Mouse (Mus musculus) NIH3T3 (cell line): ENCODE results near the gene Klf6.

Experiments used
- DNase-seq: peaks from one replicate; pipeline ENCODE4 v3.0.0-alpha.2; 2012; ENCODE audit warnings: low read depth

Klf6 gene

DNA sequence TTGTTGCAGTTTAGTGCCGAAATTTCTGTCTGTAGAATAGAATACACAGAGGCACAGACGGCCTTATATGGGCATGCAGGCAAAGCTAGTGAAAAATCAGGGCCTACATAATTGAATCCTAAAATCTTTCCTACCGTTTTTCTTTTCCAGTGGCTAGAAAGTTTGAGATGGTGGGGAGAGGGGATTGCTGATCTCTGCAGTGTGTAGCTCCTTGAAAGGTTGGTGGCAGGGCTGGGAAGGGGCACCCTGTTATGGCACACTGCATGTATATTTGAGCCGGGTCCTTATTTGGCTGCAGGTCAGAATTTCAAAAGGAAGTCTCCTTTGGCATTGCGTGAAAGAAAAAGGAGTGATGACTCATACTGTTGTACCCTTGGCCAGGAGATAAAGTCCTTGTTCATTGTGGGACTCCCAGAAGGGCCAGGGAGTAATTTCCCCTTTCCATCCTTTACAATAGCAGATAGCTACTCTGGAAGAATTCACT, 2.2 kb downstream of the Klf6 start:
- peak; percentile 70 for DNase-seq

DNA sequence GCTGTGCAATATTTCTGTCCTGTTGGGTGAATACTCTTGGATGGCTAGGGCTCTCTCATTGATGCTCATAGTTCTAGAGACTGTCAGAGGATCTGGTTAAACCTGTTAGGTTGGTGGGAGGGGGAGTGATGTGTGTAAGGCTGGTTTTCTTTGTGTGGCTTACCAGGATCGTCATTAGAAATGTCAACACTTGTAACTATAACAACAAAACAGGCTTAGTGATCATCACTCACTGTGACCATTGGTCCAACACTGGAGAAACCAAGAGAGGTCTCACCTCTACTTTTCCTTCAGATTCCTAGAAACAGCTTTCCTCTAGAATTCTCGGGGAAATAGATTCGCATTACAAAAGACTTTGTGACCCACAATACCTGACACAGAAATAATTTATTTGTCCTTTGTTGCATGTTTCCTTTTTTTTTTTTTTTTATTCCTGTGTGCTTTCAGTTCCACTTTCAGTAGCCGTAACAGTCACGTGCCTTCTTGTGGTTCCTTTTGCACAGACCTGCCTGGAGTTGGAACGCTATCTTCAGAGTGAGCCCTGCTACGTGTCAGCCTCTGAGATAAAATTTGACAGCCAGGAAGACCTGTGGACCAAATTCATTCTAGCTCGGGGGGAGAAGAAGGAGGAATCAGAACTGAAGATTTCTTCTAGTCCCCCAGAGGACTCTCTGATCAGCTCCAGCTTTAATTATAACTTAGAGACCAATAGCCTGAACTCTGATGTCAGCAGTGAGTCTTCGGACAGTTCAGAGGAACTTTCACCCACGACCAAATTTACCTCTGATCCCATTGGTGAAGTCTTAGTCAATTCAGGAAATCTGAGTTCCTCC, 3.2 kb downstream of the Klf6 start:
- peak; percentile 55 for DNase-seq

DNA sequence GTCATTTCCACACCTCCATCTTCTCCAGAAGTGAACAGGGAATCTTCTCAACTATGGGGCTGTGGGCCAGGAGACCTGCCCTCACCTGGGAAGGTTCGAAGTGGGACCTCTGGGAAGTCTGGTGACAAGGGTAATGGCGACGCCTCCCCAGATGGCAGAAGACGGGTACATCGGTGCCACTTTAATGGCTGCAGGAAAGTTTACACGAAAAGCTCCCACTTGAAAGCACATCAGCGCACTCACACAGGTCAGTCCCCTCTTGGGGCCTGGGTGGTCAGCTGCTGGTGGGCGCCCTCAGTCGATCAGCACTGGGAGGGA, 3.8 kb downstream of the Klf6 start:
- DNase-seq = no peak

DNA sequence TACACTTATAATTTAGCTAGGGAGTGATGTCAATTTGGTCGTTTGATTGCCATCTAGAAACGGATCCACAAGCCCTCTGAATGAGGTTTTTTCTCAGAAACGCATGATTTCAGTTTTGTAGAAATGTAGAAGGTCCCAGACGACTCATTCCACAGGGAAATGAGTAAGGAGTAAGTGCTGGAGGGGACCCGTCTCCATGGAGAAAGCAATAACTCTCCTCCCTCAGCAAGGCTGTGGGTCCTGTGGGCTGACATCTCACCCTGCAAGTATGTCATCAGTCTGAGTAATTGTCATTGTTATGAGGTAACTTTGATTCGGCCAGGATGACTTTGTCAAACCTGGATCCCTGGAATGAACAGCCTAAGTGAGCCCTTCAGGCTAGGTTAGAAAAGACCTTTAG, 4.8 kb downstream of the Klf6 start:
- no peak for DNase-seq

DNA sequence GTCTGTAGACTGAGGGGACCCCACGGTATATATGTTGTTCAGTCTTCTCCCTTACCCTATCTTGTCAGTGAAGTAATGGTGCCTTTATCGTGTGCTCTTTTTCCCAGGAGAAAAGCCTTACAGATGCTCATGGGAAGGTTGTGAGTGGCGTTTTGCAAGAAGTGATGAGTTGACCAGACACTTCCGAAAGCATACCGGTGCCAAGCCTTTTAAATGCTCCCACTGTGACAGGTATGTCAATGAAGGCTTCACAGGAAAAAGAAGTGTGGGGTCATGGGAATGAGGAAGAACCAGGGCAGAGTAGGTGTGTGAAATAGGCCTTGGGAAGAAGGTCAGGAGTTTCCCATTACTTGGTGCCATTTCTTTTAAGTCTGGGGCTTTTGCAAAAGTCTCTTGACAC, 5.2 kb downstream of the Klf6 start:
- no peak for DNase-seq

DNA sequence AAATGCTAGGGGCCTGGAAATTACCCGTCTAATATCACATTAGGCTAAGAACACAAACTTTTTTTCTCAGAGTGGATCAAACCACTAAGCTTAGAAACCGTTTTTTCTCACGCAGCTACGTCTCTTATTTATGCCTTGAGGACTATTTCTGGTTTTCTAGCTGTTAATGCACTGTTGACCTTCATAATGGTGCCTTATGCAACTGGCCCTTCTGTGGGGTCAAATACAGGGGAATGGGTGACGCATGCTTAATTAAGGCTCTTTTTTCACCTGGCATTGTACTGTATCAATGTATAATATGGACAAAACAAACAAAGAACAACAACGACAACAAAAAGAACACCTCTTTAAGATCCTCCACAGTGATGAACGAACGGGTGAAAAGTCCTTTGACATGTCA, 7.1 kb downstream of the Klf6 start:
- DNase-seq = no peak

DNA sequence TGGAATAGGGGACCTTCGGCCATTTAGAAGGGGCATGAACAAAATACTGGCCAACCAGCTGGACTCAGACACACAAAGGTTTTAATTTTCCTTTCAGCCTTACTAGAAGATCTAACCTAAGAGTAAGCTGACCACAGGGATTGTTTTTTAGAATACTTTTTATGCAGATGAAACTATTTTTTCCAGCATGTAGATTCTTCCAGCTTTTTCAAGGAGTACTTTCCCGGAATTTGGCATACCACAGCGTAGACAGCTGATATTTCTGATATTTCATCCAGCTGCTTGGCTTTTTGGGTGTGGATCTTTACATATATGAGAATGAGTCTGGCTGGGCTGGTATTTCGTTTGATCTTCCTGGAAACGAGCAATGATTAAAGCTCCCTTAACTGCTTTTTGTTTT, 8.2 kb downstream of the Klf6 start:
- DNase-seq = no peak

DNA sequence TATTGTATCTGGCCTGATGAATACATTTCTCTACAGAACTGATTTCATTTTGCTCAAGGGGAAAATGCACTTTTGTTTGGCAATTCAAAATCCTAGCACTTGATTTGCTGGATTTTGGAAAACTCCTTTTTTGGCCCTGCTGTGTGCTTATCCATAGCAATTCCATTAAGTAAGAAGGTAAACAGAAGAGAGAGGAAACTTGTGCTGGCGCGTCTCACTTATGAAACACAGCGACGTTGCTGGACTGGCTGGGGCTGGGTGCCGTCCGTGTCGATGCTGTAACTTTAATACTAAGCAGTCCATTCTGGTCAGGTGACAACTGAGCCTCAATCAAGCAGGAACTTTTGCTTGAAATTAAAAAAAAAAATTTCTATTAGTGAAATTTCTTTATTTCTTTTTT, 8.6 kb downstream of the Klf6 start:
- DNase-seq = peak; percentile 67

DNA sequence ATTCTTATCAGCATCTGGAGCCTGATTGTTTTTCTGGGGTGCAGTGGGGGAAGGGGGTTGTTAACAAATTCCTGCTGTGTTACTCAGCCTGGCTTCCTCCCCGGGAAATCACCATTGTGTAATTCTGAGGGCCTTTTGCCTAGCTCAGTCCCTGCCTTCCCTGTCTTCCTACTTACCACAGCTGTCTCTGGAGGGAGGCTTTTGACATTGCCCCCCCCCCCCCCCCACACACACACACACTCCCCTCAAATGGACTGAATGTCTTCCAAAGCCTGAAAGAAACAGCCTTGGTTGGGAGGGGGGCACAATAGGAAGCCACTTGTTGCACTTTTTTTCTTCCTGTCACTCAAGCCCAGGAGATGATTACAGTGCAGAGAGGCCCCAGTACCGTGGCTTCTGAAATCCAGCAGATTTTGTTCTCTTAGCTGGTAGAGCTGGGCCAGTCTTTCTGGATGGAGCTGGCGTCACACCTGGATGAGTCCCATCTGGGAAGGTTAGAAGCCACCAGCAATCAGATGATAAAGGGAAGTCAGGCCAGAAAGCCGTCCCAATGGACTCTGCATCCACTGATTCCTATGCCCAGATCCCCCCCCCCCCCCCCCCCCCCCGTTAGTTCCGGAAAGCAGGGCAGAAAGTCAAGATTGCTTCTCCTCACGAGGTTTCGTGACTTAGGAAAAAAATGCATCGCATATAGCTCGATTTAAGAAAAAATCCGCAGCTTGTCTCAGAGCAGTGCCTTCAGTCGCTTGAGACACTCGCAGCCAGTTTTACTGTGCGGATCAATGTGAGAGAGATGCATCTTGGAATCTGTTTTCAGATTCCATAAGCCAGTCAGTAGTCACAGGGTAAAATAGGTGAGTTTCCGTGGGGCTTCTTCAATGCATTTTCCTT, 9.3 kb downstream of the Klf6 start:
- peak; percentile 89 for DNase-seq

DNA sequence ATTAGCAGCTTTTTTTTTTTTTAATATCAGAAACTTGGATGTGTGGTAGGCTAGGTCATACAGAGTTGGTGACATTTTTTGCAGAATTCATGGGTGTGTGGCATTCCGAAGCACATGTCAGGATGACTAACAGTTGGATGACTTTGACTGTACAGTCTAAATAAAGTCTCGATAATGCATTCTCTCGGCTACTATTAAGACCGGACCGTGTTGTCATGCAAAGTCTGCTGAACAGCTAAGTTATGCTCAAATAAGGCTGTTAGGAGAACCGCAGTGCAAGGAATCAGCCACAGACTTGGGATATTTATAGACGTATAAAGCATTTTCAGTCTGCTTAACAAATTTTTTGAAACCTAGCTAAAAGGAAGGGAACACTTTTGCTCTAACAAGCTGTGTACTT, 10.1 kb downstream of the Klf6 start:
- peak; percentile 67 for DNase-seq

DNA sequence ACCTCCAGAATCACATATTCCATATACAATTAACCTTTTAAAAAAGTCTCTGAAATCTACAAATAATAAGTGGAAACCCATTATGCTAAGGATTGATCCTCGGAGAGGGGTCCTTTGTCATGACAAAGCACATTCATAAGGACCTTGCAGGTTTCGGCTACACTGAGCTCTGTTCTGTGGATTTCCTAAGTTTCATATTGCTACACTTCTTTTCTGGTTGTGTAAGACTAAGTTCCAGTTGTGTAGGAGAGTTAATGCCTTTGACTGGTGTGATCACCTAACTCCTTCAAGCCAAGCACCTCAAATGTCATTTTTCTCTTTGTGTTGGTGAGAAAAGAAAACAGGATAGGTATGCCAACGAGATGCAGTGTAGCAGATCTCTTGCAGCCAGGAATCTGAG, 12.4 kb downstream of the Klf6 start:
- no peak for DNase-seq

DNA sequence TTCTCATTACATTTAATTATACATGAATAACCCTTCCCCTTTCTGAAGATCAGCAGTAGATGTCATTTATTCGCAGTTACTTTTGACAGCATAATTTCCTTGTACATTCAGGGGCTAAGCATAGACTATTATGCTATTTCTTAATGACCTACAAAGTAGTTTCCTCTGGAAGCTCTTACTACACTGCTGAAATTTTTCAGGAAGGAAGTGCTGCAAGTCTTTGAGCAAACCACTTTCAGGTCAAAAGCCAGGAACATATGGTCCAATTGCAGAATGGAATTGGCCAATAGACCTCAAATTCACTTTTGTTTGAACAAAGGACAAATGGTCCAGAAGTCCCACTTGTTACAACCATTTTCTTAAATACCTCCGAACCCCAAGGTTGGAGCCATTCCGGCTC, 14.2 kb downstream of the Klf6 start:
- DNase-seq = no peak

DNA sequence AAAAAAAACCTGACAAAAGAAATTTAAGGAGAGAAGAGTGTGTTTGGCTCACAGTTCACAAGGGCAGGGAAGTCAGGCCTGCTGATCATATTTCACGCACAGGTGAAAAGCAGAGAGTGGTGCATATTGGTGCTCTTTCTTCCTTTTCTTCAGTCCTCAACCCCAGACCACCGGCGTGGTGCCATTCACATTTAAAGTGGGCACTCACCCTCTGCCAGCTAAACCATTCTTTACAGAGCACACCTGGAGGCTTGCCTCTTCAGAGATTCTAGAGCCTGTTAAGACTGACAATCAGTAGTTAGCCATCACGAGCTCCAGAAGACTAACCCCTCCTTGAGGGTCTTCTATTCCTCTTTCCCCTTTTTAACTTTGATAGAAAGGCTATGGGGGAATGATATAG, 17.5 kb downstream of the Klf6 start:
- DNase-seq = no peak

DNA sequence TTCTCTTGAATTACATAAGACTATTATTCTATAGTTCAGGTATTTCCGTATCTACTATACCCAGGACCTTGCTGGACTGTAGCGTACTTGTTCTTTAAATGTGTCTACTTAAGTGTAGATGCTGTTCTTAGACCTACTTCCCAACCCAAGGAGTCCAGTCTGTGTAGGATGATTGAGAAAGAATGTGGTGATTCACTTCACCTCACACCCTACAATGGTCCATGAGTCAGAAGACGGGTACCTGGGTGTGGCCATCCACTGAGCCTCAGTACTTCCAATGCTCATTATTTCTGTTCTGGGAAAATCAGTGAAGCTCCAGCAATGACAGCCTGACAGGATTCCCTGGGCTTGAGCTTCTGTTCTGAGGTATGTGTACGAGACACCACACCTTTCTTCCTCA, 25.5 kb downstream of the Klf6 start:
- peak; percentile 57 for DNase-seq

DNA sequence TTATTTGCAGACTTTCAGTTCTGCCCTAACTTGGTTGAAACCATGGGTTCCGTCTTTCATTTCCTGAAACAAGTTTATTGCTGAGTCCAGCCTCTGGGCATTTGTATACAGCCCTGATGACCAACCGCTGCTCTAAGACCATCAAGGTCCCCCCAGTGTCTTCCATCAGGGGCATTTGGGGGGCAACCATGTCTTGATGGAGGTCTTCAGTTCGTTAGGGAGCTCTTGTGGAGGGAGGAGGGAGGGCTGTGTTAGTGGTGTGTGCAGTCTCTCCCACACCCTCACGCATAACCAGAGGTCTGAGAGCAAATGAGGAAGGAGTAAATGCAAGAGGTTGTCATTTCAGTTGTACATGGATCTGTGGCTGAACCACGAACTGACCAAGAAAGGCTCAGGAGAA, 26.9 kb downstream of the Klf6 start:
- DNase-seq = no peak

DNA sequence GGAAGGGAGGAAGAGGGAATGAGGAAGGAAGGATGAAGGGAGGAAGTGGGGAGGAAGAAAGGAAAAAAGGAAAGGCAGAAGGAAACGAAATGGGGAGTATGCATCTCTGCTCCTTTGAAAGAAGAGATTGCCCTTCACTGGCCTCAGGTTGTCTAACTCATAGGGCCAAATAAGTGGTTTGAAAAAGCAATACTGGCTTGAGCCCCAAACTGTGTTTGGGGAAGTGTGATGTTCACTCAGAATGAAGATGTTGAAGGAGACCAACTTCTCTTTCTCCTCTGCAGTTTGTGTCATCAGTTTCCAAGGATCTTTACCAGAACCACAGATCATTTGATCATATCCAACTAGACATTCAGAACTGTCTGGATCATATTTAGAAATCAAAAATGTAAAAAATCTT, 27.4 kb downstream of the Klf6 start:
- DNase-seq = no peak

DNA sequence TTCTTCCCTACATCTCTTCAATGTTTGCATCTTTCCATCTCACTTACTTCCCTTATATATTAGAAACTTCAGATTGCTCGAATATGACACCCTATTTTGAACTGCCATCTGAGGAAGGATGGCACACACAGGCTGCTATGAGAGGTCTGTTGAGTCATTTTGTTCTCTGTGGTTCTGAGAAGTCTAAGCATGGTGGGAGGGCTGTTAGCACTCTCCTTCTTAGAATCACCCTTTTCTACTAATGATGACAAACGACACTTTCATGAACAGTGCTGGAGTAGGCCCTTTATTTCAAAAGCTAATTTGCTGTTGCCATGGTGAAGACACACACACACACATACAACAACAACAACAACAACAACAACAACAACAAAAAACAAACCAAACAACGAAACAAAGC, 28.8 kb downstream of the Klf6 start:
- no peak for DNase-seq

DNA sequence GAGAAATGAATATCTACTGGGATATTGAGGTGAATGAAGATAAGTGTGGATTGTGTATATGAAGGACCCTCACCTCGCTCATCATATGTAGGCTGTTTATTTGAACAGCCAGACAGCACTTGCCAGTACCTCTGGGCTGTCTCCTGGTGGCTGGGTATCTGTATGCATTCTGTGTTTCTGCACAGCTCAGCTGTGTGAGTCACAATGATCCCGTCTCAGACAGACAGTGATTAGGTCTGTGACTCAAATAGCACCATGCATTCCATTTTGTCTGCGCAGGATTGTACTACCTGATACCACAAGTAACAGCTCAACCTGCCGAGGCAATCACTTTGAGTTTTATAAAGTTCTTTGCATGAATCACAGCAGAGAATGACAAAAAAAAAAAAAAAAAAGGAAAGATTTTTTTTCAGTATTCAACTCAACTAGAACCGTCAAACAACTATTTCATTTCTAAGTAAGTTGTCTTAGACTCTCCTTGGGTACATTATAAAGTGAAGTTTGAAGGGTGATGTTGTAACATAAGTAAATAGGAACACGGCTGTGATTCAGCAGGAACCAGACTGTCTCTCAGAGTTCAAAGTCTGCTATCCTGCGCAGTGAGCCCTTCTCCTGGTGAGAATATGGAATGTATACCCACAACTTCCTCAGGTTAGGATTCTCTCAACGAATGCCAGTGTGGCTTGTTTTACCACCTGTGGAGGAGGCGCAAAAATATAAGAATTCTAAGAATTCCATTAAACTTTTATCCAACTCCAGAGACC, 31.6 kb downstream of the Klf6 start:
- DNase-seq = peak; percentile 52

DNA sequence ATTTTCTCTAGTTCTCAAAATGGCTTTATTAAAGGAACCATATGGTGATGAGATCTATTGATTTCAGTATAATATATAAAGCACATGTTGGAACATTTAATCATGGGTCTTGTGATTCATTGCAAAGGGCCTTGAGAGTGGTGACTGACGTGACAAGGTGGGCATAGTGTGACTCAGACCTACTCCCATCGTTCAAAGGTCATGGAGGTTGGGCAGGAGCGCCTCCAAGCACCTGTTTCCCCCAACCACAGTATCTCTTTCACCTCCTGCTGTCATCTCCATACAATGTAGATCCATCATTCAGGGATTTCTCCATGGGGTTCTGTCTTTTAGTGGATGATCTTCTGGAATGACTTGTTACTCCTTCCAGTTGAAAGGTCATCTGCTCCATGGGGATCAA, 33.6 kb downstream of the Klf6 start:
- DNase-seq = no peak

DNA sequence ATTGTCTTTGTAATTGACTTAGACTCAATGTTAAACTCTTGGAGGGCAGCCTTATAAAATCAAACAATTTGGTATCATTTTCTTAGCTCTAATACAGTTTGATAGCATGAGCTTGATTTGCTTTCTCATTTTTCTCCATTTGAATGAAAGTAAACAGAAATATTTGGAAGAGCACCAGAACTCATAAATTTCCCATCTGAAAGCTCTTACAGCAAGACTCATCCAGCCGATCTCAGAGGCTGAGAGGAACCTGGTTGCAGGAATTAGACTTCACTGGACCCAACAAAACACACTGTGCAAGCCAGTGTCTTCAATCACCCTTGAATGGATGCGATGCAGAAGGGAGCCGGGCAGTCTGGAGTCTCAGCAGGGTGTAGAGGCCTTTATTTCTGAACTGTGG, 34.6 kb downstream of the Klf6 start:
- peak; percentile 52 for DNase-seq

DNA sequence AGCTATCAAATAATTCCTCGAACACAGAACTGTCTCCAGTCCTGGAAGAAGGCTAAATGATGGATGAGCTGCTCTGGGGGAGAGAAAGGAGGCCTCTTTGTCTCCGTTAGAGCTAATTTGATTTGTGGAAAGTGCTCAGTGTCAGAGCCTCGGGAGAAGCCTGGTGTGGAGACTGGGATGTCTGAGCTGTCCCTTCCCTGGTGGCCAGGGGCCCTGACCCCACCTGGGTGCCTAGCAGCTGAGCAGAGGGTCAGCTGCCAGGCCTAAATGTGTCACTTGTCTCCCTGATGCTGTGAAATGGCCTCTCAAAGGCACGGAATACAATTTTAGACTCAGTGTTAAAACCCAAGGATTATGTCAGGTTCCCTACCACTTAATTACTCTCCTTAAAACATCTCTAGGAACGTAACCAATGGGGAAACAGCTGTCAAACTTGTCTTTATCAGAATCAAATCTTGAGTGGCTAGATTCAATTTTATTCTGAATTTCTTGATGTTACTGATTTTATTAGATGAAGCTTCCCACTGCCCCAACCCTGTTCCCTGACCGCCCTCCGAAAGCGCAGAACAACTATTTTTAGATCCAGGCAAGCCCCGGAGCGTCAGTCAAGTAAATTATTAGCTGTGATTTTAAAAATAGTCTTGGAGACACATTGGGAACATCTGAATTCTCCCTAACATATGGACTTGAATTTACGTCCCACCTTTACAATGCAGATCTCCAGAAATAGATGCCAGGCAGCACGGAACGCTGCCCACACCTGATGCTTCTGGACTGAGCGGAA, 36.1 kb downstream of the Klf6 start:
- no peak for DNase-seq

DNA sequence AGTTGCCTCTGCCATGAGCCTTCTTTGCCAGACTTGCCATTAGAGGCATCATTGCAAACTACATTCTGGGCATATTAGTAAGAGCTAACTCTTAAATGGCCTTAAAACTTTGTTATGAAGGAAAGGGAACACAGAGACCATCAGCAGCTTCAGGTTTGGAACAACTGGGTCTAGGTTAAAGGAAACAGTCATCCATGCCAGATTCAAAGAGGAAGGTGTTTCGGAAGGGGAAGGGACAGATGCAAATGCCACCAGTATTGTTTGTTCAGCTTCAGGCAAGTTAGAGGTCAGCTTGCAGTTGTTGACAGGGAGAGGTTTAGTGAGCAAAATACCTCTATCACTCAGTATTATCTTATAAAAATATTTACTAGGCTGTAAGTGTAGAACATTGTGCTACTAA, 37.7 kb downstream of the Klf6 start:
- DNase-seq = no peak
